Mouse (Mus musculus): ENCODE data around the gene Cirbp. TPM values are rescaled to one million over a fixed set of nuclear protein-coding genes. Genes with fewer than 3 reads are reported as not detected.

Gene Cirbp
- total RNA-seq (2014; rRNA removed) (19.5 and 25.9 TPM in 2 replicates), polyA plus RNA-seq (2012; rRNA removed) (31.8 and 37.0 TPM in 2 replicates)

DNA sequence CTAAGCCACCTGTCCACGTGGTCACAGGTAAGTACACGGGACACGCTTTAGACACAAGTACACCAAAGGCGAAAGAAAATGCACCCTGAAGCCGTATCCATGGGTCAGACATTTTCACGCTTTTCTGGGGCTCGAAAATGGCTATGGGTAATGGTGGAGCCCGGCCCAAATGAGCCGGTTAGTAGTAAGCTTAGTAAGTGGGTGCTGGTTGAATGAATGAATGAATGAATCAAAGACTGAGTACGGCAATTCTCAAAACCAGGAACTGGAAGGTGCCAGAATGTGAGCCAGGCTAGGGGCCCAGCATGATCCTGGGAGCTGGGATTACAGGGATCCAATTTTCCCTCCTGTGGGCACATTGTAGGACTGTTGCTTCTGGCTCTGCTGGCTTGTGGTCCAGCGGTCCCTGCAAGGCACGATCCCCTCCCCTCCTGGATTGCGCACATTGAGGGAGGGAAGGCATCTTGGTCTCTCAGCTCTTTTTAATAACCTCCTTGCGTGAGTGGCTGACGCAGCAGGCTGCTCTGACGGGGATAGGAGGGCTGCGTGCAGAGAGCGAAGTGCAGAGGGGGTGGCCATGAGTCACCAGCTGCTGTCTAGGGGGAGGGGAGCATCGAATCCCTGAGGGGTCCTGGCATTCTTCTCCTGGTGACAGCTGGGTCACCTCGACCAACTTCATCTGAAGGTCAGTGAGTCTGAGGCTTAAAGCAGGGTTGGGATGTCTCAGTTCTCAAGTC, at the start of gene Cirbp:
TSS of gene Cirbp (plus strand) at position 594 of the 737 bp plus-strand sequence.
- Histone ChIP-seq H3K27ac (replicated peaks; ENCODE audit: insufficient read depth, low read depth, low read length) (peak within 1 kb of the TSS; percentile 51), H3K4me3 (ENCODE audit: insufficient read depth, low read depth, low read length) (peak within 1 kb of the TSS; percentile 32; the same call in 1 of the 2 replicates), H3K79me2 (ENCODE audit: control insufficient read depth, insufficient read depth, low read length) (peaks cover 6% of the 10 kb centered on the region; the same call in 1 of the 2 replicates), H3K9ac (ENCODE audit: low read depth, low read length) (peak within 1 kb of the TSS; percentile 55), H3K4me1 (ENCODE audit: control insufficient read depth, insufficient read depth, low read length) (peaks cover 8% of the 10 kb centered on the region), H3K27me3 (ENCODE audit: control insufficient read depth, insufficient read depth, low read length) (no peaks in the 10 kb centered on the region), H3K36me3 (ENCODE audit: control insufficient read depth, insufficient read depth, low read length) (no peaks in the 10 kb centered on the region; the same call in none of the 2 replicates)
- DNase-seq (ENCODE audit: extremely low read depth, low read depth, low spot score), result no peak
- WGBS, result 26% methylated on average over 20 of the region's 20 CpGs
- TF ChIP-seq POLR2A (IDR thresholded peaks at IDR 0.05; ENCODE audit: extremely low read depth, insufficient read depth, low read length), result no peak
- no peak for TF ChIP-seq CTCF (IDR thresholded peaks at IDR 0.05; ENCODE audit: low read depth, low read length)

DNA sequence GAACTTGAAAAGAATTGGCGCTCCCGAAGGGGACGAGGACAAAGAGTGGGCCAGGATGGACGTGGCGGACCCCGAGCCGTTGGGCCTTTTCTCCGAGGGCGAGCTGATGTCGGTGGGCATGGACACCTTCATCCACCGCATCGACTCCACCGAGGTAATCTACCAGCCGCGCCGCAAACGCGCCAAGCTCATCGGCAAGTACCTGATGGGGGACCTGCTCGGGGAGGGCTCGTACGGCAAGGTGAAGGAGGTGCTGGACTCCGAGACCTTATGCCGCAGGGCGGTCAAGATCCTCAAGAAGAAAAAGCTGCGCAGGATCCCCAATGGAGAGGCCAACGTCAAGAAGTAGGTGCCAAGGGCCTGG, 49.2 kb upstream of the Cirbp start:
- no peak for DNase-seq (ENCODE audit: extremely low read depth, low read depth, low spot score)
- no peak for TF ChIP-seq POLR2A (IDR thresholded peaks at IDR 0.05; ENCODE audit: extremely low read depth, insufficient read depth, low read length)
- no peak for TF ChIP-seq CTCF (IDR thresholded peaks at IDR 0.05; ENCODE audit: low read depth, low read length)
- Histone ChIP-seq H3K27ac (replicated peaks; ENCODE audit: insufficient read depth, low read depth, low read length) (peak overlapping the region; percentile 92), H3K4me1 (ENCODE audit: control insufficient read depth, insufficient read depth, low read length) (peaks cover 21% of the 10 kb centered on the region), H3K27me3 (ENCODE audit: control insufficient read depth, insufficient read depth, low read length) (no peaks in the 10 kb centered on the region), H3K79me2 (ENCODE audit: control insufficient read depth, insufficient read depth, low read length) (peaks cover 47% of the 10 kb centered on the region), H3K4me3 (ENCODE audit: insufficient read depth, low read depth, low read length) (peak overlapping the region; percentile 73), H3K36me3 (ENCODE audit: control insufficient read depth, insufficient read depth, low read length) (no peaks in the 10 kb centered on the region), H3K9ac (ENCODE audit: low read depth, low read length) (peak overlapping the region; percentile 95)
- 0% methylated on average over 27 of the region's 27 CpGs for WGBS

DNA sequence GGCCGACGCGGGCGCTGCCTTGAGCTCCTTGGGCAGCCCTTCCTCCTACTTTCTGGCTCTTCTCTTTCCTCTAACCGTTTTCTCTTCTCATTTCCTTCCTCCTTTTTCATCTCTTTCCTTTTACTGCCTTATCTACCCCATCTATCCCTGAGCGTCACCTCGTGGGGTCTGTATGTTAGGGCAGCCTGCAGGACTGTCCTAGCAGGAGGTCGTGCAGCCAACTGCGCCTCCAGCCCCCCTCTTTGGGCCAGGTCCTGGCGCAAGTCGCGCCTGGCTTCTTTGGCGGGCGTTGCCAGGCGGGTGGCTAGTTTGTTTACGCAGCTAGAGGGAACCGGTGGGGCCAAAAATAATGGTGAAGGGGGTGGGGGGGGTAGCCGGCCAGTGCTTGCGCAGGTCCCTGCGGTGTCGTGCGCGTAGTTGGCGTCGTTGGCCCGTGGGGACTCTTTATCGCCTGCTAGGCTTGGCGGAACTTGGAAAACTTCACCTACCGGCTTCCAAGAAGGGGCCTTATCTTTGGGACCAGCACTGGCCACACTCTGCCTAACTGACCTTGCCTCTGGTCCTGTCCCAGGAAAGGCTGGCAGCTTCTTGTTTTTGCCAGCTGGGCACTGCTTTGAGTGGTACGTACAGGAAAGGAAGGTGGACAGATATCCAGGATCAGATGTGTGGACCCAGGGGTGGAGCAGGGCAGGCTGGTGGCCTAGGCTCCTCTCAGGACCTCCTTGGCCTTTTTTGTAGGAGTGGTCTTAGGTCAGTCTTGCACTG, 48.7 kb upstream of the Cirbp start:
- WGBS, result under 1% methylated on average over 30 of the region's 30 CpGs

DNA sequence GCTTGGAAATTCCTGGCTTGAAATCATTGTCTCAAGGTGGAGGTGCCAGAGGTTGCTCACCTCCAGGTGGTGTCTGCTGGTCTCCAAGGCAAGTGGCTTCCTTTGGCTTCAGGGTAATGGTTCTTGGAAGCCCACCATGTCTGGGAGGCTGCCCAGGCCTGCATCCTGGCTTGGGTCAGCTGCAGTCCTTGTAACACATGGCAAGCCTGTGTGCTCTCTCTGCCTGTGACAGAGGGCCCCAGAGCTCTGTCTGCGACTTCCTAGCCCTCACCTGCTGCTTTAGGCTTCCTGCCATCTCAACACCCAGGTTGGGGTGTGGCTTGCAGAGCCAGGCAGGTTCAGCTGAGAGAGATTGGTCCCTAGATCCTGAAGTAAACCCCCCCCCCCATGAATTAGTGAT, 48.0 kb upstream of the Cirbp start:
- Histone ChIP-seq H3K27ac (replicated peaks; ENCODE audit: insufficient read depth, low read depth, low read length) (peak overlapping the region; percentile 92), H3K27me3 (ENCODE audit: control insufficient read depth, insufficient read depth, low read length) (no peaks in the 10 kb centered on the region), H3K36me3 (ENCODE audit: control insufficient read depth, insufficient read depth, low read length) (no peaks in the 10 kb centered on the region), H3K79me2 (ENCODE audit: control insufficient read depth, insufficient read depth, low read length) (peaks cover 53% of the 10 kb centered on the region), H3K4me1 (ENCODE audit: control insufficient read depth, insufficient read depth, low read length) (peaks cover 21% of the 10 kb centered on the region), H3K9ac (ENCODE audit: low read depth, low read length) (peak overlapping the region; percentile 95), H3K4me3 (ENCODE audit: insufficient read depth, low read depth, low read length) (peak overlapping the region; percentile 73; the same call in 1 of the 2 replicates)
- DNase-seq (ENCODE audit: extremely low read depth, low read depth, low spot score), result no peak
- TF ChIP-seq POLR2A (IDR thresholded peaks at IDR 0.05; ENCODE audit: extremely low read depth, insufficient read depth, low read length), result no peak
- TF ChIP-seq CTCF (IDR thresholded peaks at IDR 0.05; ENCODE audit: low read depth, low read length), result no peak
- 0% methylated on average over 1 of the region's 1 CpGs for WGBS

More for the DNA sequence above, 48.7 kb upstream of the Cirbp start:
- Histone ChIP-seq H3K79me2 (ENCODE audit: control insufficient read depth, insufficient read depth, low read length) (peaks cover 52% of the 10 kb centered on the region), H3K27ac (replicated peaks; ENCODE audit: insufficient read depth, low read depth, low read length) (peak overlapping the region; percentile 92), H3K4me3 (ENCODE audit: insufficient read depth, low read depth, low read length) (peak overlapping the region; percentile 73), H3K4me1 (ENCODE audit: control insufficient read depth, insufficient read depth, low read length) (peaks cover 21% of the 10 kb centered on the region), H3K27me3 (ENCODE audit: control insufficient read depth, insufficient read depth, low read length) (no peaks in the 10 kb centered on the region), H3K9ac (ENCODE audit: low read depth, low read length) (peak overlapping the region; percentile 95), H3K36me3 (ENCODE audit: control insufficient read depth, insufficient read depth, low read length) (no peaks in the 10 kb centered on the region)
- DNase-seq (ENCODE audit: extremely low read depth, low read depth, low spot score), result peak; percentile 71
- TF ChIP-seq CTCF (IDR thresholded peaks at IDR 0.05; ENCODE audit: low read depth, low read length) (no peak), POLR2A (IDR thresholded peaks at IDR 0.05; ENCODE audit: extremely low read depth, insufficient read depth, low read length) (0 out of 2 replicates have a peak, but pooled peaks have one; percentile 11)

DNA sequence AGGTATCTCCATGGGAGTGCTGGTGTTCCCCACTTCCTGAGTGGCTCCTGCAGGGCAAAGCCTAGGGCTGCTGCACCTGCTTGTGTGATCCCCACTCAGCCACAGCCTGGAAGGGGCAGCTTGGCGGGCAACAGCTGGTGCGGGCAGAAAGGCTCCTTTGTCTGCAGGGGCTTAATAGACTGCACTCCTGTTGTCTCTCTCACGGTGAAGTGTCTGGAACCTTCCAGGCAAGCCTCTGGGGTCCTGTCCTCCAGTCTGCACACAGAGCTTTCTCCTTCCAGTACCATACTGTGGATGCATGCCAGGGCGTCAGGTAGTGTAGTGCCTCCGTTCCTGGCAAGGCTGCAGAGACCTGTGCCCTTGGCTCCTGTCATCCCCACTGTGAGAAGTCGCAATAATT, 47.2 kb upstream of the Cirbp start:
- WGBS, result 53% methylated on average over 6 of the region's 6 CpGs
- Histone ChIP-seq H3K4me1 (ENCODE audit: control insufficient read depth, insufficient read depth, low read length) (peaks cover 20% of the 10 kb centered on the region), H3K27ac (replicated peaks; ENCODE audit: insufficient read depth, low read depth, low read length) (no peak overlapping the region), H3K27me3 (ENCODE audit: control insufficient read depth, insufficient read depth, low read length) (no peaks in the 10 kb centered on the region), H3K9ac (ENCODE audit: low read depth, low read length) (no peak overlapping the region), H3K79me2 (ENCODE audit: control insufficient read depth, insufficient read depth, low read length) (peaks cover 56% of the 10 kb centered on the region), H3K36me3 (ENCODE audit: control insufficient read depth, insufficient read depth, low read length) (no peaks in the 10 kb centered on the region), H3K4me3 (ENCODE audit: insufficient read depth, low read depth, low read length) (no peak overlapping the region)
- DNase-seq (ENCODE audit: extremely low read depth, low read depth, low spot score), result no peak
- TF ChIP-seq POLR2A (IDR thresholded peaks at IDR 0.05; ENCODE audit: extremely low read depth, insufficient read depth, low read length) (no peak), CTCF (IDR thresholded peaks at IDR 0.05; ENCODE audit: low read depth, low read length) (no peak)
